Mouse (Mus musculus) liver, embryonic 11.5 days (tissue): Measurements from ENCODE around the gene Car5b. TPM values are rescaled to one million over a fixed set of nuclear protein-coding genes. Genes with fewer than 3 reads are reported as not detected.

Experiments used
- ATAC-seq: fragments of 200-750 bp; cut with Nextera tagmentation; replicated peaks from 2 replicates; pipeline ENCODE4 v1.8.0; 2017; ENCODE audit warnings: moderate number of reproducible peaks, mild to moderate bottlenecking, moderate TSS enrichment, moderate library complexity; ENCODE audit not compliant: low FRiP score
- DNase-seq: peaks from one replicate; pipeline ENCODE4 v3.0.0-alpha.2; 2017; ENCODE audit warnings: low spot score
- H3K27ac ChIP-seq: fragments of 300-500 bp; sonication (generic); 2 replicates; pipeline ENCODE4 v1.5.1; 2014; ENCODE audit warnings: mild to moderate bottlenecking, low read depth, low read length, control low read depth
- H3K27me3 ChIP-seq: fragments of 300-500 bp; sonication (generic); replicated peaks from 2 replicates; pipeline ENCODE4 v1.6.1; 2014; ENCODE audit warnings: low read length, mixed read lengths; ENCODE audit not compliant: control insufficient read depth, insufficient read depth
- H3K36me3 ChIP-seq: fragments of 300-500 bp; sonication (generic); 2 replicates; pipeline ENCODE4 v1.6.1; 2014; ENCODE audit warnings: mild to moderate bottlenecking, low read length, moderate library complexity, mixed read lengths; ENCODE audit not compliant: control insufficient read depth, insufficient read depth
- H3K4me1 ChIP-seq: fragments of 300-500 bp; sonication (generic); replicated peaks from 2 replicates; pipeline ENCODE4 v1.6.1; 2014; ENCODE audit warnings: low read length, mixed read lengths; ENCODE audit not compliant: control insufficient read depth, insufficient read depth
- H3K4me2 ChIP-seq: fragments of 300-500 bp; sonication (generic); 2 replicates; pipeline ENCODE4 v1.6.1; 2014; ENCODE audit warnings: mild to moderate bottlenecking, control low read depth, moderate library complexity
- H3K4me3 ChIP-seq: fragments of 300-500 bp; sonication (generic); 2 replicates; pipeline ENCODE4 v1.5.1; 2014; ENCODE audit warnings: low read depth, low read length, control low read depth
- H3K9ac ChIP-seq: fragments of 300-500 bp; sonication (generic); 2 replicates; pipeline ENCODE4 v1.6.1; 2014; ENCODE audit warnings: low read depth, low read length, control low read depth
- H3K9me3 ChIP-seq: fragments of 300-500 bp; sonication (generic); 2 replicates; pipeline ENCODE4 v1.6.1; 2016; ENCODE audit warnings: low read length, inconsistent platforms, mixed read lengths; ENCODE audit not compliant: control insufficient read depth
- WGBS: fragments of 180-500 bp; shearing (Covaris S2); extraction: QIAGEN DNeasy Blood & Tissue Kit; methylation state at CpG from one replicate; pipeline ENCODE4 v1.1.7; 2014; 5-methylcytosine and 5-hydroxymethylcytosine counted together
- polyA plus RNA-seq: library from polyadenylated mRNA; unstranded; fragments of >200 nt; fragmentation: Nextera tagmentation; extraction: Ambion mirVana; gene quantifications from 2 replicates; pipeline ENCODE4 v1.2.1, GENCODE M21; 2014

Car5b gene
- polyA plus RNA-seq, 1 experiment from 2014 or later: 0.32 TPM

DNA sequence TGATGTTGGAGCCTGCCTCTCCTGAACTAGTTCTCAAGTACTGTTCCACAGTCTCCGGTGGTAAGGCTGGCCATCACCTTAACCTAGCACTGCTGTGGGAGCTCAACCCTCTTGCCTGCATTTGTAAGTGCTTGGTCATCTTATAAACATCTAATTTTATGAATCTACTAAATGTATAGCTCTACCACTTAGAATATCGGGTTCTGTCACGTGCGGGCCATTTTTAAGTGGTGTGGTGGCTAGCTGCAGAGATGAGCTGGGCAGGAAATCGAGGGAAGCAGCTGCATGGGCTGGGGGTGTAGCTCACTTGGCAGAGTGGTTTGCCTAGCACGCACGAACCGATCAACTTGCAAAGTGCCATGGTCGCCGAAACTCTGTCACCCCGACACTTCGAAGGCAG lies 70.4 kb downstream of the Car5b start:
- DNase-seq (no peak), ATAC-seq (peak; percentile 9; the same call in 1 of the 2 replicates)
- Histone ChIP-seq H3K9me3 (no peaks in the 10 kb centered on the region), H3K27me3 (no peaks in the 10 kb centered on the region), H3K9ac (peak overlapping the region; percentile 78), H3K27ac (peak overlapping the region; percentile 97), H3K4me1 (no peaks in the 10 kb centered on the region), H3K4me2 (peak overlapping the region; percentile 76), H3K4me3 (peak overlapping the region; percentile 70), H3K36me3 (no peaks in the 10 kb centered on the region; the same call in 1 of the 2 replicates)
- WGBS: 31% methylated on average over 12 of the region's 12 CpGs

DNA sequence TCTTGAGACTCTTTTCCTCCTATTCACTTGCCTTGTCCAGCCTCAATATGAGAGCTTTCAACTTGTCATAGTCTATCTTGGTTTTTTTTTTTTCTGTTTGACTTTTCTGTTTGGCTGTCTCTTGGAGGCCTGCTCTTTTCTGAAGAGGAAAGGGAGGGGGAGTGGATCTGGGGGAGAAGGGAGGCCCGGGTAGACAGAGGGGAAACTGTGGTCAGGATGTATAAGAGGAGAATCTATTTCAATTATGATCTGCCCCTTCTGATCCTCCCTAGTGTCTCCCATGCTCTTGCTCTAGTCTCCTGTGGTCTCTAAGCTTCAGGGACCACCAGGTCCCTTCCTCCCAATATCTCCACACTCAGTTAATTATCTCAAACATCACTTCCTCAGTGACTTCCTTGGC lies 76.2 kb downstream of the Car5b start:
- Histone ChIP-seq H3K9ac (no peak overlapping the region), H3K27me3 (no peaks in the 10 kb centered on the region), H3K4me1 (no peaks in the 10 kb centered on the region), H3K9me3 (no peaks in the 10 kb centered on the region), H3K36me3 (no peaks in the 10 kb centered on the region; the same call in none of the 2 replicates), H3K27ac (no peak overlapping the region), H3K4me2 (no peak overlapping the region), H3K4me3 (no peak overlapping the region)
- 45% methylated on average over 1 of the region's 1 CpGs for WGBS
- no peak for ATAC-seq
- no peak for DNase-seq

DNA sequence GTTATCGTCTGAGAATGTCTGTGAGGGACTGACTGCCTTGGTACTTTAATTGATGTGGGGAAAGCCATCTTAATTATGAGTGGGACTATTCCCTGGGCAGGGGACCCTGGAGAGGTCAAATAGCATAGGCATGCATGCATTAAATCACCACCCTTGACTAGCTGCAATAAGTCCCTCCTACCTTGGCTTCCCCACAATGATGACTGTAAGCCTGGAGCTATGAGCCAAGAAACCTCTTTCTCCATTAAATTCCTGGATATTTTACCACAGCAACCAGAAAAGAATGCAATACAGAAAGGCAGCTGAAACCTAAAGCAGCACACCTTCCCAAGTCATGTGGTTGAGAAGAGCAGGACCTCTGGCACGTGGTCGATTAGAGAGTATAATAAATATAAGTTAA lies 83.4 kb downstream of the Car5b start:
- Histone ChIP-seq H3K9ac (no peak overlapping the region), H3K36me3 (peaks cover 2% of the 10 kb centered on the region), H3K27me3 (no peaks in the 10 kb centered on the region), H3K4me2 (no peak overlapping the region), H3K4me3 (no peak overlapping the region), H3K9me3 (no peaks in the 10 kb centered on the region), H3K27ac (no peak overlapping the region), H3K4me1 (no peaks in the 10 kb centered on the region)
- ATAC-seq (no peak), DNase-seq (no peak)
- WGBS: 83% methylated on average over 3 of the region's 3 CpGs

DNA sequence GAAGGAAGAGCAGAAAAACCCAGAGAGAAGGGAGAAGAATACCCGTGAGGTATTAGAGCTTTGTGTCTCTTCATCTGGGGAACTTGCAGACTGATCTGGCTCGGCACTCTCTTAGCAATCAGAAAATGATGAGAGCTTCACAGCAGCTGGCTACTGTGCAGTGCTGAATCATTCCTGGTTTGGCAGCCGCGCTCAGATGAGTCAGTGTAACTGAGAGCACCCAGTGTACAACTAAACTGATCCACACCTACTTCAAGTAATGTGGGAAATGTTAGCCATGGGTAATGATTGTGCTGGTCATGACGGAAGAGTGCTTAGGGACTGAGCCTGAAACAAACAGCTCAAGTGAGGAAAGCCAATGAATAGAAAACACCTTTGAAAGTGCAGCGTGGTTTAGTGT lies 89.2 kb downstream of the Car5b start:
- 82% methylated on average over 6 of the region's 6 CpGs for WGBS
- ATAC-seq (no peak), DNase-seq (no peak)
- Histone ChIP-seq H3K27me3 (no peaks in the 10 kb centered on the region), H3K36me3 (no peaks in the 10 kb centered on the region; the same call in 1 of the 2 replicates), H3K27ac (no peak overlapping the region), H3K4me1 (no peaks in the 10 kb centered on the region), H3K4me2 (no peak overlapping the region), H3K9me3 (no peaks in the 10 kb centered on the region), H3K9ac (no peak overlapping the region), H3K4me3 (no peak overlapping the region)

DNA sequence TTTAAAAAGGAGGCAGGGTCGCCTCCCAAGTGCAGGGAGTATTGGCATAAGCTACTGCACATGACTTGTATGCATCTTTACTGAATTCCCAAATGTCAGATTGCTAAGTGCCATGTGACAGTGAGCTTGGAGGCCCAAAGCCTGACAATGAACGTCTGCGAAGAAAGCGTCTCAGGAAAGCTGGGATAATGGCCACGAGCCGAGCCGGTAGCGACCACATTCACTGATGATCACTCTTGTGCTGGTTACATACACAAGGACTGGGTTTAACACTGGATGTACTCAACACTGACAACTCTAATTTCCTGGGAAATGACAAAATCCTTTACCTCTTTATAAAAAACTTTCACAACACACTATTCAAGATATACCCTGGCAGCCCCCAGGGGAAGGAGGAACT lies 93.1 kb downstream of the Car5b start:
- DNase-seq: no peak
- Histone ChIP-seq H3K27me3 (0 out of 2 replicates have a peak, but pooled peaks cover 2% of the 10 kb centered on the region), H3K9ac (no peak overlapping the region), H3K4me2 (no peak overlapping the region), H3K4me1 (no peaks in the 10 kb centered on the region), H3K27ac (no peak overlapping the region), H3K36me3 (no peaks in the 10 kb centered on the region; the same call in 1 of the 2 replicates), H3K9me3 (no peaks in the 10 kb centered on the region), H3K4me3 (no peak overlapping the region)
- WGBS: 87% methylated on average over 8 of the region's 8 CpGs
- no peak for ATAC-seq

DNA sequence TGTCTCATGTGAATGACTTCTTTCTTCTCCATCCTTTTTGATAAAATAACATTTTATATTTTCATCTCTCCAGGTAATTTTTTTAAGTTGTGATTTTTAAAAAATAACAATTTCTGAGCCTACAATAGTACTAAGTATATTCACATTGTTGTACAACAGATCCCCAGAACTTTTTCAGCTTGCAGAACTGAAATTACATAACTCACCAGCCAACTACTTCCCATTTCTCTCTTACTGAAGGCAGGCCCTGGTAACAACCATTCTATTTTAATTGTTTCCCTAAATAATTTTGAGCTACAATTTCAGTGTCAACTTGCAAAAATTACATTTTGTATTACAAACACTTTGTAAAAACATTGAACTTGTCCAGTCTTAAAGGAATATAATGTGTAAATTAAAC lies 98.2 kb downstream of the Car5b start:
- H3K9ac ChIP-seq: no peak overlapping the region
- H3K4me2 ChIP-seq: no peak overlapping the region
- H3K27ac ChIP-seq: no peak overlapping the region
- DNase-seq (no peak), ATAC-seq (no peak)
- no peaks in the 10 kb centered on the region for H3K36me3 ChIP-seq
- no peaks in the 10 kb centered on the region for H3K4me1 ChIP-seq
- 0 out of 2 replicates have a peak, but pooled peaks cover 2% of the 10 kb centered on the region for H3K27me3 ChIP-seq
- no peaks in the 10 kb centered on the region for H3K9me3 ChIP-seq
- H3K4me3 ChIP-seq: no peak overlapping the region

Other genes with a start within 250 kb of the Car5b start
- 8.5 and 9.1 TPM in 2 replicates for gene Ap1s2, start 119.0 kb downstream of the Car5b start, polyA plus RNA-seq
- gene Zrsr2, start 69.3 kb downstream of the Car5b start, polyA plus RNA-seq: 31.4 and 37.6 TPM in 2 replicates
- gene Siah1b, start 48.5 kb upstream of the Car5b start, polyA plus RNA-seq: 24.0 and 29.4 TPM in 2 replicates
- gene Cltrn, start 60.8 kb upstream of the Car5b start, polyA plus RNA-seq: 1.1 and 1.7 TPM in 2 replicates
- not detected in 2 replicates for gene Ace2, start 111.3 kb upstream of the Car5b start, polyA plus RNA-seq
- gene Bmx, start 230.2 kb upstream of the Car5b start, polyA plus RNA-seq: 0.19 and 0.27 TPM in 2 replicates
- gene Pir, start 241.4 kb upstream of the Car5b start, polyA plus RNA-seq: 11.0 and 11.5 TPM in 2 replicates